Mouse (Mus musculus): Measurements from ENCODE around the gene Hspb11.

Hspb11 gene

GRCm38 (mm10) chr4:107253125-107254091 is at the start of gene Hspb11, which contains the start of gene Lrrc42:
TSS of gene Hspb11 (plus strand) at chr4:107253593.
TSS of gene Lrrc42 (minus strand) at chr4:107253532.
- ChIA-PET CTCF (interaction anchor here in 3 of 4 experiments (0.6 to 2.4 kb wide), 11 partner anchors 15 to 1980 kb away, joined by 3 to 11 read pairs (median 6); partner anchors contain the start of gene Tmem59 (in 1 of the 3)), POLR2A (interaction anchor here (0.5 to 3.3 kb wide), 48 partner anchors 9 to 825 kb away, joined by 3 to 23 read pairs (median 4); partner anchors contain the start of genes Tmem59 (in 3 of the 4), Tceanc2 (in 2 of the 4), 0610037L13Rik (in 1 of the 4) and Dmrtb1 (in 1 of the 4))

- CTCF ChIA-PET, result no interaction called here
- POLR2A ChIA-PET, result no interaction called here
Measured at GRCm38 (mm10) chr4:107207016-107207415, 46.4 kb upstream of the Hspb11 start.

DNA sequence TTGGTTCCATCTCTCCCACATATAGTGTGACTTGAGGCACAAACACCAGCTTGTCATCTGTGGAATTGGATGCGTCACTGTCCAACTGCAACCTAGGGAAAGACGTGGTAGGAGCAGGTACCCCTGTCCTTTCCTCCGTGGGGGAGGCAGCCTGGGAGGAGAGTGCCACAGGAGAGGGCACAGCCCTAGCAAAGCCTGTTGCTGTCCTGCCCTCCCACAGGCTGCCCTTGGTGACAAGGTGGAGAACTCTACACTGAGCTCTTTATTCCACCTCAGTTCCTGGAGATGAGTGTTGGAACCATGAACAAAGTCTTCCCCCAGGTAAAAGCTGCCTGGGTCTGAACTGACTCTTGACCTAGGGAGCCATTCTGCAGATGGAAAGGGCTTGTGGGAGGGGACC is 44.5 kb upstream of the Hspb11 start, which contains the start of gene Ldlrad1:
TSS of gene Ldlrad1 (plus strand) at position 301 of the 400 bp plus-strand sequence.
- ChIA-PET POLR2A (no interaction called here), CTCF (no interaction called here)

DNA sequence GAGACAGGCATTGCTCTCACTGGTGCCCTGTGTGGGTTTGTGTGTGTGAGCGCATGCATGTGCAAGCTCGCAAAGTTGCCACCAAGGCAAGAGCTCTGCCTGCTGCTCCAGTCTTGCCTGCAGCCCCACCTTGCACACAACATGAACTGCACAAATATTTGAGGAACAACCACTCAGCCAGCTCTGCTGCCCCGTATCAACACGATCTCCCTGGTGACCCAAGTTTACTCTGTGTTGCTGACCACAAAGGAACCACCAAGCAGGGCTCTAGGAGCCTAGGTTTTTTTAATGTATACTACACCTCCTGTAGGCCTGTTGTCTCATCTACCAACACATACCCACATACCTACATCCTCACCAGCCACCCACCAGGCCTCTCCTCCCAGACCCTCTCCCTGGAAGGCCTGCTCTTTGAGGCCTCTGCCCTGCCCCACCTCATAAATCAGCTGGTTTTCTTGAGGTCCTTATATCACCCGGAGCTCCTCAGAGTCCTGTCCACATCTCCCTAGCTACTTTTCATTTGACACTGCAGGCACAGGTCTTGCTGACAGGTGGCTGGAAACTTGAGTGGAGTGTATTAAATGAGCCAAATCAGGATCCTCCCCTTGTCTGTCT is 42.8 kb upstream of the Hspb11 start:
- ChIA-PET CTCF (interaction anchor here in 1 of 4 experiments (0.6 kb wide), 1 partner anchor 13 kb away, joined by 4 read pairs; no protein-coding TSS in a partner anchor), POLR2A (interaction anchor here in 2 of 4 experiments (0.6 to 1.5 kb wide), 4 partner anchors 11 to 104 kb away, joined by 3 read pairs; partner anchors contain the start of gene Tmem59 (in 1 of the 2))

GRCm38 (mm10) chr4:107211465-107211864 is 41.9 kb upstream of the Hspb11 start:
- ChIA-PET CTCF (interaction anchor here in 1 of 4 experiments (0.6 kb wide), 1 partner anchor 14 kb away, joined by 4 read pairs; no protein-coding TSS in a partner anchor), POLR2A (interaction anchor here in 2 of 4 experiments (0.6 to 1.5 kb wide), 3 partner anchors 10 to 103 kb away, joined by 3 read pairs; partner anchors contain the start of gene Tmem59 (in 1 of the 2))

DNA sequence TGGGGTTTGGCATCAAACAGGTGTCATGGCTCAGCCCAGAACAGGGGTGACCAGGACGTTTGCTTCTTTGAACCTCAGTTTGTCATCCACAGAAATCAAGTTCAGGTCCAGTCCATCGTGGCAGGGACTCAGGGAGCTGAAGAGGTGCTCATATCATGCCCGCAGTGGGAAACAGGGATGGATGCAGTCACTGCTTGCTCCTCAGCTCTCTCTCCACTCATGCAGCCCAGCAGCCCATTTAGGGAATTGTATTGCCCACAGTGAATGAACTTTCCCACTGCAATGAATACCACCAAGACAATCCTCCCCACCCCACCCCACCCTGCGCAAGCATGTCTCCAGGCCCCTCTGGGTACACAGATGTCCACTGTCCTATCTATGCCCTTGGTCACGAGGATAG is 41.5 kb upstream of the Hspb11 start:
- ChIA-PET POLR2A (interaction anchor here in 1 of 4 experiments (1.5 kb wide), 1 partner anchor 34 kb away, joined by 3 read pairs; the partner anchor contains the start of gene Tmem59), CTCF (no interaction called here)

- ChIA-PET POLR2A (interaction anchor here in 1 of 4 experiments (1.2 to 1.4 kb wide), 2 partner anchors 13 to 35 kb away, joined by 3 to 4 read pairs; partner anchors contain the start of gene Tmem59), CTCF (no interaction called here)
Measured at GRCm38 (mm10) chr4:107213279-107214011, 39.9 kb upstream of the Hspb11 start.

GRCm38 (mm10) chr4:107217574-107217973 is 35.8 kb upstream of the Hspb11 start:
- ChIA-PET CTCF (no interaction called here), POLR2A (interaction anchor here in 1 of 4 experiments (1.3 kb wide), 1 partner anchor 39 kb away, joined by 4 read pairs; the partner anchor contains the start of gene Tmem59)

DNA sequence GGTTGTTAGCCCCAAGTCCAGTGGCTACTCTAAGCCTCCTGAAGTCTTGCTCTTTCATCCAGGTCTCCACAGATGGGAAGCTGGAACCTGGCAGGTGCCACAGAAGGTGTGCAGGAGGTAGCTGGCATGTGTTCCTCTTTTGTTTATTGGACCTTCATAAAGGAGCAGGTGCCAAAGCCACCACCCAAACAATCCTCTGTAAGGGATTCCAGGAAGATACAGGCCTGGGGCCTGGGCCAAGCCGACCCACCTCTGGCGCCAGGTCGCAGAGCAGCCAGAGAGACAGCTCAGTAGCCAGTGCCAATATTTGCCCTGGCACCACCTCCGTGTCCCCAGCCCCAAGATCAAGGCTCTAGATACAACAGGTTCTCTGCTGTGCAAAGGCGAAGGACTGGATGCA is 31.9 kb upstream of the Hspb11 start:
- POLR2A ChIA-PET, result interaction anchor here in 1 of 4 experiments (0.6 to 1.3 kb wide), 5 partner anchors 10 to 379 kb away, joined by 3 read pairs; partner anchors contain the start of genes Tceanc2 and Tmem59
- CTCF ChIA-PET, result interaction anchor here in 1 of 4 experiments (1.0 kb wide), 1 partner anchor 128 kb away, joined by 5 read pairs; no protein-coding TSS in a partner anchor

GRCm38 (mm10) chr4:107223225-107224204 is 29.9 kb upstream of the Hspb11 start:
- ChIA-PET CTCF (interaction anchor here in 1 of 4 experiments (0.6 kb wide), 3 partner anchors 34 to 185 kb away, joined by 3 to 5 read pairs (median 4); no protein-coding TSS in a partner anchor), POLR2A (interaction anchor here in 3 of 4 experiments (0.6 to 0.8 kb wide), 5 partner anchors 35 to 604 kb away, joined by 3 to 5 read pairs (median 3); partner anchors contain the start of gene Tmem59 (in 2 of the 3))

GRCm38 (mm10) chr4:107226313-107226712 is 27.1 kb upstream of the Hspb11 start:
- ChIA-PET CTCF (no interaction called here), POLR2A (interaction anchor here in 1 of 4 experiments (0.7 to 2.1 kb wide), 2 partner anchors 10 to 17 kb away, joined by 3 to 4 read pairs; no protein-coding TSS in a partner anchor)

DNA sequence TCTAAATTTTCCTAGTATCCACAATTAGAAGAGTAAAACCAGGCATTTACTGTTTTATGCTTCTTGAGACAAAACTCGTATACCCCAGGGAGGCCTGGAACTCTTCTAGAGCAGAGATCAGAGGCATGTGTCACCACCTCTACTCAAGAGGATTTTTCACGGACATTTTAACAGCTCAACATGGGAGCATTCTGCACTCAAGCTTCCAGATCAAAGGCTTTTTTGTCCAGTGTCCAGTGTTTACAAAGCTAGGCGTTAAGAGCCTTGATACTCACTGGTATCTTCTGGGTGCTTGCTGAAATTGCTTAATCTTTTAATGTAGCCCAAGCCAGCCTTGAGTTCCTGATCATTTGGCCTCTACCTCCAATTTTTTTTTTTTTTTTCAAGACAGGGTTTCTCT is 21.2 kb upstream of the Hspb11 start:
- ChIA-PET POLR2A (interaction anchor here in 1 of 4 experiments (0.7 to 1.2 kb wide), 2 partner anchors 12 to 153 kb away, joined by 3 to 4 read pairs; no protein-coding TSS in a partner anchor), CTCF (interaction anchor here in 1 of 4 experiments (0.7 kb wide), 1 partner anchor 10 kb away, joined by 5 read pairs; no protein-coding TSS in a partner anchor)

- ChIA-PET POLR2A (interaction anchor here in 1 of 4 experiments (0.6 to 2.4 kb wide), 2 partner anchors 15 to 216 kb away, joined by 3 to 11 read pairs; partner anchors contain the start of genes Hspb11 and Lrrc42), CTCF (interaction anchor here in 2 of 4 experiments (0.5 to 1.0 kb wide), 3 partner anchors 57 to 388 kb away, joined by 3 to 4 read pairs (median 3); no protein-coding TSS in a partner anchor)
Measured at GRCm38 (mm10) chr4:107238253-107238652, 15.1 kb upstream of the Hspb11 start.

DNA sequence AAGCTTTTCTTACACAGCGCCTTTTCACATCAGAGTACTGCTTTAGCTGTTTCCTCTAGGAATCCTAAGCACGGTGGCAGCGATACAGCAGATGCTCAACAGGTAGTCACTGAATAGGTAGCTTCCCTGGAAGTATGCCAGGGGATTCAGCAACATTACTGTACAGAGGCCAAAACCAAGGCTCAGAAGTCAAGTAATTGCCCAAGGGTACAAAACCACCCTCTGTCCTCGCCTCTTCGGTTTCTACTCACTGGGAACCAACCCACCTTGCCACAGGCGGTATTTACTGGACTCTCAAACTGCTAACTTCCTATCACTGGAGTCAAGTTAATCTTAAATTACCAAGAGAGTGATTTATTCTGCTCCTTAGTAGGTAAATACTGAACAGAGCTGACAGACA is 13.2 kb upstream of the Hspb11 start:
- CTCF ChIA-PET, result interaction anchor here in 1 of 4 experiments (1.3 kb wide), 1 partner anchor 109 kb away, joined by 4 read pairs; no protein-coding TSS in a partner anchor
- POLR2A ChIA-PET, result interaction anchor here in 1 of 4 experiments (0.6 to 0.8 kb wide), 2 partner anchors 13 to 128 kb away, joined by 3 to 4 read pairs; partner anchors contain the start of gene Ndc1

DNA sequence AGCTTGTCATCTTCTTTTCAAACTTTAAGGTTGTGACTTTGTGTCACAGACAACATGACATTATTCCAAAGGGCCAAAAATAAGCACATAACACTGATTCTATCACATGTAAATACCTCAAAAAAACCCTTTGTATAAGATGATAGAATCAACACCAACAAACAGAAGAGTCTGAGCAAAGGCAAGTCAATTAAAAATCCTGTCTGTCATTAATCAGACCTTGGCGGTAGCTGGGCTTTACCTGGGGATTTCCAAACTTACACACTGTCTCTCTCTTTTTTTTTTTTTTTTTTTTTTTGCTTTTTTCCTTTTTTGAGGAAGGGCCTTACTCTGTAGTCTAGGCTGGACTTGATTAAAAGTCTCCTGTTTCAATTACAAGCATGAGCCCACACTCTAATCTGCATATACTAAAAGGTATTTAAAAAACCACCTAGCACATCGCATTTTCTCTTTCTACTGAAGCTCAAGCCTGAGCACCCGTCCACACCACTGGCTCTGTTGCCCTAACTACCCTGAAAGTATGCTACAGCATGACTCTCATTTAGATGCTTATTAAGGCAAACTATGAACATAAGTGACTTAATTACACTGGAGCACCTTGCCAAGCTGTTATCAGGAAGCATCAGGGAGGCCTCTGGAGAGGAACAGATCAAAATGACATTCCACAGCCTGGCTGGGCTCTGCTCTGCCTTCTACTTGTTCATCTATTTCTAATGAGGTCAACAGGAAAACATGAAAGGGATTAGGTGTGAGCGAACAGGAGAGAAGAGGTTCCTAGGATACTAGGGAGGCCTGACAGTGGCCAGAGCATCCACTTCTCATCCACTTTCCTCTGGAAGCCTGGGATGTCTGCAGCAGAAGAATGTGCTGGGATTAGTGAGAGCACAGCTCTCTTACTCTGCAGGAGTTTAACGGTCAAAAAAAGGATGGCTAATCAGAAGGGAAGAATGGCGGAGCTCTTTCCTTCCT is 9.7 kb upstream of the Hspb11 start:
- ChIA-PET CTCF (interaction anchor here in 1 of 4 experiments (0.7 kb wide), 1 partner anchor 103 kb away, joined by 3 read pairs; no protein-coding TSS in a partner anchor), POLR2A (interaction anchor here in 3 of 4 experiments (0.6 to 3.9 kb wide), 14 partner anchors 7 to 106 kb away, joined by 3 to 23 read pairs (median 3); partner anchors contain the start of genes Hspb11 (in 2 of the 3), Lrrc42 (in 2 of the 3), Tceanc2 (in 1 of the 3) and Tmem59 (in 1 of the 3))
